Mouse (Mus musculus) Muller cell, postnatal 12 days (primary cell): Measurements from ENCODE around the gene Zcchc8.

Source experiments
- DNase-seq: peaks from one replicate; pipeline ENCODE4 v3.0.0-alpha.2; 2015; ENCODE audit errors: inconsistent ontology term

Zcchc8 gene

GRCm38 (mm10) chr5:123683377-123684220 lies 37.3 kb downstream of the Zcchc8 start:
- peak; percentile 65 for DNase-seq

DNA sequence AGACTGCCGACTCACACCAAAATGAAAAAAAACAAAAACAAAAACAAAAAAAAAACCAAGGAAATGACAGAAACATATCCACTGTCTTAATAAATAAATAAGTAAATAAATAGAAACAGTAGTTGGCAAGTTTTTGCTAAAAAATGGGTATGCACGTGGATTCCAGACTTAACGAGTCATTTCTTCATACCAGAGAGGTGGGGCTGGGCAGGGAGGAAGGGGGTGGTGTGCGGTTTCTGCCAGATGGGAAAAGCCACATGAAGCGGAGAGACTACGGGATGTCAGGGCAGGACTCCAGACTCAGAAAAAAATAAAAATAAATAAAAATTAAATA lies 37.9 kb downstream of the Zcchc8 start:
- peak; percentile 91 for DNase-seq

DNA sequence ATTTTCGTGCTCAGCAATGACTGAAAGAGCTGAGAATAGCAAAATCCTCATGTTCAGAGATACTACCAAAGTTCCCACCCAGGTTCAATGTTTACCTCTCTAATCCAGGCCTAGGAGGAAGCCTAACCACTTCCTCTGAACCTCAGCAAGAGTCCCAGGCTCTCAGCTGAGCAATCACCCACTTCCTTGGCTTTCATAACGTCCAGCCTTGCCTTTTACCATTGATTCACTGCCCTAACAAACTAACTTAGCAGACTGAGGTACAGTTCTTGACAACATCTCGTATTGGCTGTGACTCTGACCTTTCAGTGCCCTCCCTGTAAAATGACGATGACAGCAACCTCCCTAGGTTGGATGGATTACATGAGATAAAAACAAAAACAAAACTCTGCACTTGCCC lies 38.5 kb downstream of the Zcchc8 start:
- no peak for DNase-seq

GRCm38 (mm10) chr5:123679546-123680263 lies 41.2 kb downstream of the Zcchc8 start:
- peak; percentile 66 for DNase-seq

DNA sequence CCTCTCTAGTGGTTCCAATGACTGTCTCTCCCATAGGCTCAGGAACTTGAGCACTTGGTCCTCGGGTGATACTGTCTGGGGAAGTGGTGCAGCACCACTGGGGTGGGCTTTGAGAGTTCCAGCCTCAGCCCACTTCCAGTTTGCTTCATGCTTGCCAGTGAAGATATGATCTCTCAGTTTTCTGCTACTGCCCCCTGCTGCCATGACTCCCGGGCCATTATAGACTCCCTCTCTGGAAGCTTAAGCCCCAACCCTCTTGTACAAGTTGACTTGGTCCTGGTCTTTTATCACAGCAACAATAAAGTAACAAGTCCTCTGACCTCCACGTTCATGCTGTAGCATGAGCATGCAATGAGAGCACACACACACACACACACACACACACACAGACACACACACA lies 41.8 kb downstream of the Zcchc8 start:
- no peak for DNase-seq

GRCm38 (mm10) chr5:123675717-123676116 lies 45.2 kb downstream of the Zcchc8 start:
- DNase-seq, result no peak

DNA sequence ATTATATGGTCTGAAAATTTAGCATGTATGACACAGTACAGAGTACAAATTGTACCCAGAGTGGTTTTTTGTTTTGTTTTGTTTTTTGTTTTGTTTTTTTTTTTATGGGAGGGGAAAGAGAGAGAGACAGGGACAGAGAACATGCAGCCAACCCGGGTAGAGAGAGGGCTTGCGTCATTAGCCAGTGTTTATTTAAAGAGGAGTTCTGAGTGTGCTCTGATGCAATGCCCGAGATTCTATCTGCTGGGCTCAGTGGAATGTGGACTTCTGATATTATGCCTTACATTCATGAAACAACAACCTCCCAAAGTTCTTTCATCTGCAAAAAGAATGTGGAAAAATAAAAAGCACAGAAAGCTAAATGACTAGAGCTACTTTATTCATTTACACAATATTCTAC lies 45.7 kb downstream of the Zcchc8 start:
- DNase-seq, result no peak

- DNase-seq, result no peak
These were observed 49.5 kb downstream of the Zcchc8 start for GRCm38 (mm10) chr5:123671473-123671820.

DNA sequence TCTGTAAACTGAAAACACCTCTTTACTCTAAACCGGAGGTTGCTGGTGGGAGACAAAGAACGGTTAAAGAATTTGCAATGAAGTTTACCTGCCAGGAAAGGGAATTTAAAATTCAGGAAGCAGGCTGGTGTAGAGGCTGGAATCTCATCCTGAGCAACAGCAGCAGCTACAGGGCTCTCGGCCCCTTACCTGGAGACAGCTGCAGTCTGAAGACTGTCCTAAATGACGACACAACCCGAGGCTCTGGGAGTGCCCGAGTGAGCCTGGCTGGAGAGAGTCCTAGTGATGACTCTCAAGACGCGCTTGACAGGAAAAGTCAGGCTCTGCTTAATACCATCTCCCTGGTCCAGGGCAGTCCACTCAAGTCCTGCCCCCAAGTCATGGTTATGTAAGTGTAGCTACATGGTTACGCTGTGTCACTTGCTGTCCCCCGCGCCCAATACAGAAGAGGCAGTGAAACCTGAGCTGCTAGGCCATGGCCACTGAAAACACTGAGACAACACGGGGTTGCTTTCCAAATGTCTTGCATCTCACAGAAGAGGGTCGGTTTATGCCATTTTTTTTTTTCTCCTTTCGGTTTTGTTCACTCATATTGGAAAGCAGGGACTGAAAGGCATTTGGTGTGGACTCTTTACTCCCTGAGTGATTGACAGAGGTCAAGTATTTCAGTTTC lies 50.0 kb downstream of the Zcchc8 start:
- no peak for DNase-seq

DNA sequence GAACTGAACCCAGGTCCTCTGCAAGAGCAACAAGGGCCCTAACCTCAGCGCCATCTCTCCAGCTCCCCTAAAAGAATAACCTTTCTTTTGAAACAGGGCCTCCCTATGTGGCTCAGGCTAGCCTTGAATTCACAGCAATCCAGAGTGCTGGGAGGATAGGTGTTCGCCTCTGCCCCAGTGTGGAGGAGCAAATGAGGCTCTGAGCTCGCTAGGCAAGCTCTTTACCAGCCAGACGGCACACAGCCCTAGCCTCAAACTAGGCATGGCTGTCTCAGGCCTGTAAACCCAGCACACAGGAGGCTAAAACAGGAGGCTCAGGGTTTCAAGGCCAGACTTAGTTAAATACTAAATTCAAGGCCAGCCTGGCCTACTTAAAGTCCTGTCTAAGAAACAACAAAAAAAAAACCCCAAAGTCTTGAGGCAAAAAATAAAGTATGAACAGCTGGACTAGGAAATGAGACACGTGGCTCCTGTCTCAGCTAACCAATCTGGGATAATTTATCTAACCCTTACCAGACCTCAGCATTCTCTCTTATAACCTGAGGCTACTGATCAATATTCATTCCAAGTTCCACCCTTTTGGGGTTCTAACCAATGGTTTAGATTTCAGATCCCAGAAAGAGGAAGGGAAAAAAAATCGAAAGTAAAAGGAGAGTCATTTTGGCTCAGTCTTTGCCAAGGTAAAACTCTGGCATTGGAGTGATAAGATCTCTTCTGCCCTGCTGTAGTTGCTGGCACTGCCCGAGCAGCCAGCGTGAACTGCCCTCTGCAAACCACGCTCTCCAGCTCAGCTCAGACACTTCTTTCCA lies 50.7 kb downstream of the Zcchc8 start:
- DNase-seq, result no peak

GRCm38 (mm10) chr5:123667915-123668314 lies 53.0 kb downstream of the Zcchc8 start:
- DNase-seq, result no peak

GRCm38 (mm10) chr5:123665956-123666355 lies 54.9 kb downstream of the Zcchc8 start:
- DNase-seq, result no peak

DNA sequence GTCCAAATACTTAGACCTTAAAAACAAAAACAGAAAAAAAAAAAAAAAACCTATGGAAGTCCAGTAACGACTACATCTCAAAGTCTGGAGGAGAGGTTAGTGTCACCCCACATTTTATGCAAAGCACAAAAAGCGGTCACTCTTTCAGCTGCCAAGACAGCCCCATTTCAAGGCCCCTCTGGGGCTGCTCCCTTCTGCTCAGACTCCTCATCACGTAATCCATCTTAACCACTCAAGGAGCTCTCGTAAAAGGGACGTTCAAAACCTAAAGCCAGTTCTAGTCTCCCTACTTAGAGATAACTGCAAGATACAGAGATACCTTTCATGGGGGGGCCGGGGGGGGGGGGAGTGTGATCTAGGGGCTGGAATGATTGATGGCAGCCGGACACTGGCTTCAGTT lies 56.6 kb downstream of the Zcchc8 start:
- no peak for DNase-seq

GRCm38 (mm10) chr5:123662059-123662458 lies 58.8 kb downstream of the Zcchc8 start:
- DNase-seq, result no peak

DNA sequence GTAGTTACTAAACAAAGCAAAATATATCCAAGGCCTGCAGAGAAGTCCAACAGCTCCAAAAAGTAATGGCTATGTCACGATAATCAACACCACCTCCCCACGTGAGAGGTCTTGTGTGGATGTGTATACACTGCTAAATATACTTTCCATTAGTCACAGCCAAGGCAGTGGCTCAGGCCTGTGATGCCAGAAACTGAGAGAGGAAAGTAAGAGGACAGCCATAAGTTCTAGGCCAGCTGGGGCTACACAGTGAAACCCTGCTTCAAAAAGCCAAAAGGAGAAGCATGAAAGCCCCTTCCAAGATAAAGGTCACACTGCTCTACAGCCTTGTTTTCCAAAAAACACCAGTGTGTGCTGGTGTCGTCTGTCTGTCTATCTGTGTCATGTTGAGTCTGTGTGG lies 59.3 kb downstream of the Zcchc8 start:
- no peak for DNase-seq

DNA sequence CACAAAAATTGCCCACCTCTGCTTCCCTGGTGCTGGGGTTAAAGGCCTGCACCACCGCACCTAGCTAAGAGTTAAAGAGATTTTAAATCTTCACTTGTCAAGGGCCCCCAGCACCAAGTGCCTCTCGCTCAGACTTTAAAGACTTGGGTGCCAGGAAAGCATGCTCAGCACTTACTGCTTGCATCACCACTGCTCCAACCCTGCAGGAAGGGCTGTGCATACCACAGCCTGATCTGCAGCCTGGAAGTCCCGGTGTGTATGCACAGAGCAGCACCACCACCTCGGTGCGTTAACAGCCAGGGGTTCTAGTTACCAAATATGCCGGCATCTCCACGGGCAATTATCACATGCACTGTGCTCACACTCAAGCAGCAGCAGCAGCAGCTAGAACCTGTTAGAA lies 63.2 kb downstream of the Zcchc8 start:
- DNase-seq, result no peak

DNA sequence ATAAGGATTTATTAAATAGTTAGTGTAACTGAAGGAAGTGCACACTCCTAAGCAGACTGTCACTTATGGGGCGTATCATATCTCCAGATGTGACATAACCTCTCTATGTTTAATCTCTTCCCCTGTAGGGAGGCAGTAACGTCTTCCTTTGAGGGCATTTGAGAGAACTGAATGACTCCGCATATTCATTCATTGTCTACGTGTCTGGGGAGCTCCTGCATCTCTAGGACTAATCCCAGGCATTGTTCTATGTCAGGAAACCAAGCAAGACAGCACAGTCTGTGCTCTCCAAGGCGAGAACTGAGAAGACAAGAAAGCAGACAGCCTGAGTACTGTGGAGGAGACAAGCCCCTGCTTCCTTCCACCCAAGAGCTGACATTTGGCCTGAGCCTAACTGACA lies 66.0 kb downstream of the Zcchc8 start:
- no peak for DNase-seq

DNA sequence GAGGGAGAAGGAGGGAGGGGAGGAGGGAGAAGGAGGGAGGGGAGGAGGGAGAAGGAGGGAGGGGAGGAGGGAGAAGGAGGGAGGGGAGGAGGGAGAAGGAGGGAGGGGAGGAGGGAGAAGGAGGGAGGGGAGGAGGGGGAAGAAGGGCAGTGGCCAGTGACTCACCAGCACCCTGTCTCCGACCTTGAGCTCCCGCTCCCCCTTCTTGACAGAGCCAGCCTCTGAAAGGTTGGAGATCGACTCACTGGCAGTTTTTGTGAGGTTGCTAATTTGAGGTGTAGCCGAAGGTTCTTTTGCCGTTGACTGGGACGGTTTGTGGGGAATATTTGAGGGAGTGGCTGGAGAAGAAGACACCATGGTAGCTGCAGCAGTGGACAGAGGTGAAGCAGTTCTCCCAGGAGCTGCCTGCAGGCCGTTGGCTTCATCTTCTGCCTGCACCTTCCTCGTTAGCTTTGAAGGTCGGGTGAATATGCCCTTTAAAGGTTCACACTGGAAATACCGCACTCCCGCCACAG lies 67.6 kb downstream of the Zcchc8 start:
- DNase-seq, result no peak

- DNase-seq, result no peak
These were observed 70.1 kb downstream of the Zcchc8 start for GRCm38 (mm10) chr5:123650825-123651224.
